Mouse (Mus musculus) spleen, adult 2 months (tissue): ENCODE measurements around the gene Srpk2.

Experiments used
- CTCF ChIP-seq: fragments of 200-500 bp; IDR thresholded peaks from 2 replicates; pipeline ENCODE4 v1.5.1; 2011; ENCODE audit warnings: mild to moderate bottlenecking, inconsistent platforms; ENCODE audit not compliant: insufficient read depth, insufficient read length, insufficient replicate concordance; ENCODE audit errors: extremely low read depth
- POLR2A ChIP-seq: fragments of 200-500 bp; IDR thresholded peaks from 2 replicates; pipeline ENCODE4 v1.6.1; 2011; ENCODE audit warnings: low read depth, low read length, inconsistent platforms

DNA sequence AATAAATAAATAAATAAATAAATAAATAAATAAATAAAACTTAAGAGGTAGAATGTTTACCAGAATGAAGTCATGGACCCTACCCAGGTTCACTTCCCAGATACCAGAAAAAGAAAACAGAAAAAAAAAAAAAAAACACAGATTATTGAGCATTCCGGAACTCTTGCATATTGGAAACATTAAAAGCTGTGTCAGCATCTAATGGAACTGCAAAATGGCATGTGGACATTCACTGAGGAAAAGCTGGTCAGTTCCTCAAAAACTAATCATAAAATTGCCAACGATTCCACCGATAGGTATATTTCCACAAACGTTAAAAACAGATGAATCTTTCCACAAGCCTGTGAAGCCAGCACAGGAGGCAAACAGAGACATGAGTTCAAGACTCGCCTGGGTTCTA is 6.5 kb downstream of the Srpk2 start:
- TF ChIP-seq CTCF = no peak
- TF ChIP-seq POLR2A = no peak
